Mouse (Mus musculus) heart, postnatal 10 days (tissue): ENCODE results near the gene Prrt3. TPM values are rescaled to one million over a fixed set of nuclear protein-coding genes. Genes with fewer than 3 reads are reported as not detected.
A peak's percentile ranks its signal among the peaks of the same experiment; 100 is the strongest.

Source experiments
- DNase-seq, 2 experiments: peaks; one replicate each; pipeline ENCODE4 v3.0.0; 2021
- intact Hi-C: fragments of 180-260 bp; cut with DNase I; formaldehyde crosslinking; loops from one replicate; pipeline ENCODE4 v1.15.1; 2025
- total RNA-seq, 2 experiments: library from RNA; stranded (reverse); gene quantifications; 2 replicates each; pipeline ENCODE4 v1.2.3; 2021

The Prrt3 gene
- total RNA-seq, 2 experiments from 2014 or later = not detected

- no peak for DNase-seq
Measured at GRCm38 (mm10) chr6:113492101-113492864, 9.4 kb downstream of the Prrt3 start.

DNA sequence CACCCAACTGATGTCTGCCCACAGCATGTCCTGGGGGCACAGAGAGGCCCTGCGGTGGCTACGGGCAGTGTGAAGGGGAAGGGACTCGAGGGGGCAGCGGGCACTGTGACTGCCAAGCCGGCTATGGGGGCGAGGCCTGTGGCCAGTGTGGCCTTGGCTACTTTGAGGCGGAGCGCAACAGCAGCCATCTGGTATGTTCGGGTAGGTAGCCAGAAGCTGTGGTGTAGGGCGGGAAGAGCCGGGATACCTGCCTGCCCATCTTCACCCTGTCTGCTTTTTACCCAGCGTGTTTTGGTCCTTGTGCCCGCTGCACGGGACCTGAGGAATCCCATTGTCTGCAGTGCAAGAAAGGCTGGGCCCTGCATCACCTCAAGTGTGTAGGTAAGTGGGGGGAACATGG, 12.3 kb downstream of the Prrt3 start:
- DNase-seq = no peak
- intact Hi-C loops = no loop called here

More at GRCm38 (mm10) chr6:113492101-113492864, 9.4 kb downstream of the Prrt3 start:
- intact Hi-C loops = no loop called here

- intact Hi-C loops = no loop called here
Measured at GRCm38 (mm10) chr6:113487125-113487576, 14.6 kb downstream of the Prrt3 start.

DNA sequence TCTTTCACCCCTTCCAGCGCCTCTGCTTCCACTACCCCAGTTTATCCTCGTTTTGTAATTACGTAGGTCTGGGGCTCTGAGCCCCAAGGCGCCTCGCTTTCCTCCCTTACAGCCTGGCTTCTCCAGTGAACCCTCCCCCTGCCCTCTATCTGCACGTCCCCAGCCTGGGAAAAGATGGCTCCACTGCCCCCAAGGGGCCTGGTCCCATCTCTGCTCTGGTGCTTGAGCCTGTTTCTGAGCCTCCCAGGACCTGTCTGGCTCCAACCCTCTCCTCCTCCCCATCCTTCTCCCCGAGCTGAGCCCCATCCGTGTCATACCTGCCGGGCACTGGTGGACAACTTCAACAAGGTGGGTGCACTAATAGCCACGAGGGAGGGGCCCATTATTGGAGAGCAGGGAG, 18.0 kb downstream of the Prrt3 start:
- intact Hi-C loops = loop anchor here (1.0 kb wide), 1 partner anchor 48 kb away; the partner anchor contains the start of genes Emc3 and Fancd2

More at GRCm38 (mm10) chr6:113487125-113487576, 14.6 kb downstream of the Prrt3 start:
- no peak for DNase-seq

DNA sequence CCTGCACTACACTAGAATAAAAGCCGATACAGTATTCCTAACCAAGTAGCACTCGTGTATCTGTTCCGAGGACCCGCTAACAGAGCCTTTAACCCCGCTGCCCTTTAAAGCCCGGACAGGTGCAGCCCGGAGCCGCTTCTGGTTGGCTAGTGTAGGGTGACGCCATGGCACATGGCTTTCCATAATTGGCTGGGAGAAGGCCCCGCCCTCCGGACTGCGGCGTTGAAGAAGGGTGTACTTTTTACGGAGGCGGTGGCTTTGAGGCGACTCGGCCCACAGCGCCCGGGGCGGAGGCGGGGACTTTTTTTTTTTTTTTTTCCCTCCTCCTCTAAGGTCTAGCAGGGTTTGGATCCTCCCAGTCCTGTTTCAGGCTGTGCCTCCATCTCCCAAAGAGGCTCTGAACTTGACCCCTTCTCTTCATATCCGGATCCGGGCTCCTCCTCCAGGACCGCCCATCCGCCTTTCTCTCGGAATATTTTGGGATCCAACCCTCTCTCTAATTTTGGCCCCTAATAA, 18.6 kb downstream of the Prrt3 start, which contains the start of gene Creld1:
Gene Creld1, plus strand, starts transcription at position 198 of the 516 bp plus-strand sequence.
- intact Hi-C loops = loop anchor here (1.0 kb wide), 1 partner anchor 48 kb away; the partner anchor contains the start of genes Emc3 and Fancd2

More for the DNA sequence above, 18.0 kb downstream of the Prrt3 start:
- DNase-seq = peak; percentile 29 to 41

DNA sequence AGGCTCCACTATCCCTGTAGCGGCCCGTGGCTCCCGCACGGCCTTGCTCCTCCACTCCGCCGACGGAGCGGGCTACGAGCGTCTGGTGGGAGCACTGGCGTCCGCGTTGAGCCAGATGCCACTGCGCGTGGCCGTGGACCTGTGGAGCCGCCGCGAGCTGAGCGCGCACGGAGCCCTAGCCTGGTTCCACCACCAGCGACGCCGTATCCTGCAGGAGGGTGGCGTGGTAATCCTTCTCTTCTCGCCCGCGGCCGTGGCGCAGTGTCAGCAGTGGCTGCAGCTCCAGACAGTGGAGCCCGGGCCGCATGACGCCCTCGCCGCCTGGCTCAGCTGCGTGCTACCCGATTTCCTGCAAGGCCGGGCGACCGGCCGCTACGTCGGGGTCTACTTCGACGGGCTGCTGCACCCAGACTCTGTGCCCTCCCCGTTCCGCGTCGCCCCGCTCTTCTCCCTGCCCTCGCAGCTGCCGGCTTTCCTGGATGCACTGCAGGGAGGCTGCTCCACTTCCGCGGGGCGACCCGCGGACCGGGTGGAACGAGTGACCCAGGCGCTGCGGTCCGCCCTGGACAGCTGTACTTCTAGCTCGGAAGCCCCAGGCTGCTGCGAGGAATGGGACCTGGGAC, 19.1 kb downstream of the Prrt3 start:
- intact Hi-C loops = loop anchor here (1.0 kb wide), 1 partner anchor 49 kb away; the partner anchor contains the start of genes Emc3 and Fancd2
- peak; percentile 43 to 51 for DNase-seq

More for the DNA sequence above, 18.6 kb downstream of the Prrt3 start, which contains the start of gene Creld1:
- peak; percentile 95 to 97 for DNase-seq

- peak; percentile 58 to 69 for DNase-seq
- intact Hi-C loops = no loop called here
Measured at GRCm38 (mm10) chr6:113480555-113481373, 21.0 kb downstream of the Prrt3 start.

GRCm38 (mm10) chr6:113478906-113479305, 22.8 kb downstream of the Prrt3 start:
- intact Hi-C loops = no loop called here
- DNase-seq = no peak

- no peak for DNase-seq
- intact Hi-C loops = no loop called here
Measured at GRCm38 (mm10) chr6:113477353-113477752, 24.4 kb downstream of the Prrt3 start.

- intact Hi-C loops = no loop called here
- DNase-seq = no peak
Measured at GRCm38 (mm10) chr6:113473715-113474114, 28.0 kb downstream of the Prrt3 start.

GRCm38 (mm10) chr6:113473246-113473645, 28.5 kb downstream of the Prrt3 start:
- intact Hi-C loops = no loop called here
- no peak for DNase-seq

DNA sequence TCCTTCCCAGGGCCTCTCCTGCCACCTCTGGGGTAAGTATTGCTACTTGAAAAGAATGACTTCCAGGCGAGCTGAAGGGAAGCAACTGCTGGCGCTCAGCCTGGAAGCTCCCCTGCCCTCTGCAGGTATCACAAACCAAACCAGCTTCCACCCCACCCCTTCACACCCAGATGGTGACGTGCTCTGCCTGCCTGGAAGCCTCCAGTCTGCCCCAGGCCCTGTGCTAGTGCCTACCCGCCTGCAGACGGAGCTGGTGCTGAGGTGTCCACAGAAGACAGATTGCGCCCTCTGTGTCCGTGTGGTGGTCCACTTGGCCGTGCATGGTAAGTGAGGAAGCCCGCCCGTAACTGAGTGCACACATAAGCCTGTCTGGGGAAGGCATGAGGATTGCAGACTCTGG, 29.7 kb downstream of the Prrt3 start:
- no peak for DNase-seq
- intact Hi-C loops = no loop called here

- DNase-seq = peak; percentile 74 to 77
- intact Hi-C loops = no loop called here
Measured at GRCm38 (mm10) chr6:113471297-113471936, 30.3 kb downstream of the Prrt3 start, which contains the start of gene Il17rc. Gene Il17rc (plus strand): TSS chr6:113471427.

DNA sequence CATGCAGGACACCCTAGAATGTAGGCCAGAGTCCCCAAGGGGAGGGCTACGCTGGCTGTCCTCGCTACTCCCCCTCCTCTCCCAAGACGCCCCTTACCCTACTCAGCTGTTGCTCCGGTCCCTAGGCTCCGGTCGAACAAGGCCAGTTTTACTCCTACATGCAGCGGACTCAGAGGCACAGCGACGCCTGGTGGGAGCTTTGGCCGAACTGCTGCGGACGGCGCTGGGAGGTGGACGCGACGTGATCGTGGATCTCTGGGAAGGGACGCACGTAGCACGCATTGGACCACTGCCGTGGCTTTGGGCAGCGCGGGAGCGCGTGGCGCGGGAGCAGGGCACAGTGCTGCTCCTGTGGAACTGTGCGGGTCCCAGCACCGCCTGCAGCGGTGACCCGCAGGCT, 32.3 kb downstream of the Prrt3 start:
- intact Hi-C loops = loop anchor here (1.0 to 5.0 kb wide), 2 partner anchors 28 to 127 kb away; partner anchors contain the start of gene Camk1

DNA sequence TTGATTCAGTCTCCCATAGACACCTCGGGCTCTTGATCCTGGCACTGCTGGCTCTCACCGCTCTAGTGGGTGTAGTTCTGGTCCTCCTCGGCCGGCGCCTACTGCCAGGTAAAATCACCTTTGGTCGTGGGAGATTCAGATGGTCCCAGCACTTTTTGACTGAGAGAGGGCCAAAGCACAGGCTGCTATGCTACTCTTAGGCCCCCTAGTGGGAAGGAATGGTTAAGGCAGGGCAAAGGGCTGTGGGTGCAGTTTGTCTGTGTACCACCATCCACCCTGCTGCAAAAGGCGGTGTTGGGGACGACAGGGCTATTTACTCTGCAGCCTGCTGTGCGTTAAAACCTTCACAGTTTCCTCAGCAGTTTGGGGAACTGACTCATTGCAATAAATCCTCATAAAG, 32.7 kb downstream of the Prrt3 start:
- DNase-seq = peak; percentile 78 to 83
- intact Hi-C loops = loop anchor here (1.0 to 5.0 kb wide), 2 partner anchors 28 to 127 kb away; partner anchors contain the start of gene Camk1

More for the DNA sequence above, 32.3 kb downstream of the Prrt3 start:
- DNase-seq = peak; percentile 80 to 89

- DNase-seq = no peak
- intact Hi-C loops = loop anchor here (5.0 kb wide), 1 partner anchor 126 kb away; the partner anchor contains the start of gene Camk1
Measured at GRCm38 (mm10) chr6:113468512-113468911, 33.2 kb downstream of the Prrt3 start.

DNA sequence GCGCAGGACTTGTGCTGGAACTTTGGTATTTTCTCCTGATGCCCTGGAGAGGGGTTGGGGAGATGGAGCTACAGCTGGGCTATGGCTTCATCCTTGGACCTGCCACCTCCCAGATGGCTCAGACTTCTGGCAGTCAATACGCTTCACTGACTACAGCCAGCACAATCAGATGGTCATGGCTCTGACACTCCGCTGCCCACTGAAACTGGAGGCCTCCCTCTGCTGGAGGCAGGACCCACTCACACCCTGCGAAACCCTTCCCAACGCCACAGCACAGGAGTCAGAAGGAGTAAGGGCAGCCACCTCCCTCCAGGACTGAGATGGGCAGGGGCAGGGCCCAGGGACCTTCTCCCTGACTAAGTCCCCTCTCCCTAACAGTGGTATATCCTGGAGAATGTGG, 36.1 kb downstream of the Prrt3 start:
- intact Hi-C loops = loop anchor here (5.0 kb wide), 1 partner anchor 123 kb away; the partner anchor contains the start of gene Camk1

GRCm38 (mm10) chr6:113464040-113464439, 37.7 kb downstream of the Prrt3 start:
- intact Hi-C loops = no loop called here
- DNase-seq = no peak

More for the DNA sequence above, 36.1 kb downstream of the Prrt3 start:
- DNase-seq = no peak

- intact Hi-C loops = no loop called here
- no peak for DNase-seq
Measured at GRCm38 (mm10) chr6:113458635-113459034, 43.1 kb downstream of the Prrt3 start.
